Mouse (Mus musculus) gastrocnemius, adult 2 months (tissue): ENCODE results near the gene Sat2. TPM values are rescaled to one million over a fixed set of nuclear protein-coding genes. Genes with fewer than 3 reads are reported as not detected.
A peak's percentile ranks its signal among the peaks of the same experiment; 100 is the strongest.

Experiments
- DNase-seq: peaks from one replicate; pipeline ENCODE4 v3.0.0; 2022
- H3K27ac ChIP-seq: fragments of 200-600 bp; 2 replicates; pipeline ENCODE4 v1.8.1; 2022; ENCODE audit warnings: mild to moderate bottlenecking
- H3K4me3 ChIP-seq: fragments of 200-600 bp; 2 replicates; pipeline ENCODE4 v1.8.1; 2022; ENCODE audit warnings: mild to moderate bottlenecking, moderate library complexity
- CTCF ChIP-seq: fragments of 200-600 bp; IDR thresholded peaks from 2 replicates; pipeline ENCODE4 v1.8.1; 2022; ENCODE audit warnings: antibody characterized with exemption, mild to moderate bottlenecking, moderate library complexity
- intact Hi-C: fragments of 180-260 bp; cut with DNase I; formaldehyde crosslinking; loops from one replicate; pipeline ENCODE4 v1.15.1; 2025
- total RNA-seq, 2 experiments: library from RNA; stranded (reverse); gene quantifications; 2 replicates each; pipeline ENCODE4 v1.2.3; 2021

Gene Sat2
- total RNA-seq, 2 experiments from 2014 or later, result 2.6 to 3.2 TPM

GRCm38 (mm10) chr11:69584937-69585336 is 36.9 kb upstream of the Sat2 start:
- TF ChIP-seq CTCF, result no peak
- no peak for DNase-seq
- Histone ChIP-seq H3K4me3 (no peak overlapping the region), H3K27ac (no peak overlapping the region)
- intact Hi-C loops, result no loop called here

GRCm38 (mm10) chr11:69585718-69586325 is 36.0 kb upstream of the Sat2 start:
- no peak for DNase-seq
- H3K27ac ChIP-seq, result no peak overlapping the region
- H3K4me3 ChIP-seq, result no peak overlapping the region
- TF ChIP-seq CTCF, result no peak
- intact Hi-C loops, result no loop called here

GRCm38 (mm10) chr11:69589207-69589834 is 32.5 kb upstream of the Sat2 start:
- TF ChIP-seq CTCF, result no peak
- no peak for DNase-seq
- intact Hi-C loops, result no loop called here
- H3K27ac ChIP-seq, result peak overlapping the region; percentile 94
- H3K4me3 ChIP-seq, result no peak overlapping the region

GRCm38 (mm10) chr11:69590622-69591021 is 31.2 kb upstream of the Sat2 start:
- no peak for TF ChIP-seq CTCF
- Histone ChIP-seq H3K4me3 (no peak overlapping the region), H3K27ac (peak overlapping the region; percentile 94)
- intact Hi-C loops, result no loop called here
- DNase-seq, result no peak

GRCm38 (mm10) chr11:69591424-69591823 is 30.4 kb upstream of the Sat2 start:
- peak; percentile 78 for DNase-seq
- no peak for TF ChIP-seq CTCF
- Histone ChIP-seq H3K27ac (peak overlapping the region; percentile 94), H3K4me3 (peak overlapping the region; percentile 7)
- intact Hi-C loops, result no loop called here

- Histone ChIP-seq H3K27ac (peak overlapping the region; percentile 94), H3K4me3 (peak overlapping the region; percentile 29)
- peak; percentile 83 for DNase-seq
- intact Hi-C loops, result no loop called here
- no peak for TF ChIP-seq CTCF
Observed at GRCm38 (mm10) chr11:69591899-69592637, 29.8 kb upstream of the Sat2 start.

- H3K27ac ChIP-seq, result peak overlapping the region; percentile 94
- no peak for DNase-seq
- no peak overlapping the region; the same call in 1 of the 2 replicates for H3K4me3 ChIP-seq
- intact Hi-C loops, result no loop called here
- no peak for TF ChIP-seq CTCF
Observed at GRCm38 (mm10) chr11:69592799-69593198, 29.0 kb upstream of the Sat2 start.

GRCm38 (mm10) chr11:69594853-69595252 is 27.0 kb upstream of the Sat2 start:
- intact Hi-C loops, result no loop called here
- H3K27ac ChIP-seq, result no peak overlapping the region
- TF ChIP-seq CTCF, result no peak
- H3K4me3 ChIP-seq, result no peak overlapping the region
- no peak for DNase-seq

GRCm38 (mm10) chr11:69599436-69599835 is 22.4 kb upstream of the Sat2 start:
- H3K27ac ChIP-seq, result peak overlapping the region; percentile 93
- TF ChIP-seq CTCF, result no peak

GRCm38 (mm10) chr11:69600098-69600497 is 21.7 kb upstream of the Sat2 start:
- no peak for TF ChIP-seq CTCF
- intact Hi-C loops, result no loop called here
- H3K4me3 ChIP-seq, result peak overlapping the region; percentile 87
- H3K27ac ChIP-seq, result peak overlapping the region; percentile 93
- peak; percentile 88 for DNase-seq

More at GRCm38 (mm10) chr11:69599436-69599835, 22.4 kb upstream of the Sat2 start:
- intact Hi-C loops, result no loop called here
- H3K4me3 ChIP-seq, result peak overlapping the region; percentile 87
- DNase-seq, result no peak

GRCm38 (mm10) chr11:69601768-69602167 is 20.1 kb upstream of the Sat2 start:
- intact Hi-C loops, result no loop called here
- no peak for DNase-seq
- peak overlapping the region; percentile 87 for H3K4me3 ChIP-seq
- H3K27ac ChIP-seq, result peak overlapping the region; percentile 93
- TF ChIP-seq CTCF, result no peak

- peak overlapping the region; percentile 87 for H3K4me3 ChIP-seq
- DNase-seq, result peak; percentile 43
- peak overlapping the region; percentile 93 for H3K27ac ChIP-seq
- no peak for TF ChIP-seq CTCF
- intact Hi-C loops, result no loop called here
Observed at GRCm38 (mm10) chr11:69603516-69603915, 18.3 kb upstream of the Sat2 start.

- intact Hi-C loops, result no loop called here
- peak overlapping the region; percentile 93 for H3K27ac ChIP-seq
- no peak for DNase-seq
Observed at GRCm38 (mm10) chr11:69604347-69604746, 17.5 kb upstream of the Sat2 start.

More at GRCm38 (mm10) chr11:69604347-69604746, 17.5 kb upstream of the Sat2 start:
- no peak for TF ChIP-seq CTCF
- H3K4me3 ChIP-seq, result peak overlapping the region; percentile 87
